Mouse (Mus musculus): ENCODE results near the gene Tatdn3. TPM values are rescaled to one million over a fixed set of nuclear protein-coding genes. Genes with fewer than 3 reads are reported as not detected.

Tatdn3 gene
- total RNA-seq, 2 experiments from 2014 or later = 12.6 to 14.3 TPM

GRCm38 (mm10) chr1:190996346-190996877 lies 66.3 kb downstream of the Tatdn3 start:
- intact Hi-C loops (cut with DNase I) = no loop called here
- DNase-seq = no peak

Other genes with a start within 250 kb of the Tatdn3 start
- gene Rps6kc1, start 151.2 kb downstream of the Tatdn3 start, total RNA-seq (2021) = 10 to 100 TPM; 14.9 to 18.3 TPM
- gene Angel2, start 137.8 kb downstream of the Tatdn3 start, total RNA-seq (2021) = 10 to 100 TPM; 23.1 to 25.1 TPM
- under 1 TPM; 0.37 to 0.56 TPM for gene Vash2, start 83.6 kb downstream of the Tatdn3 start, total RNA-seq (2021)
- gene Flvcr1, start 36.8 kb downstream of the Tatdn3 start, total RNA-seq (2021) = 10 to 100 TPM; 12.5 to 20.2 TPM
- not detected for gene Spata45, start 26.3 kb downstream of the Tatdn3 start, total RNA-seq (2021)
- gene Nsl1, start 80 bp upstream of the Tatdn3 start, total RNA-seq (2021) = under 1 TPM; 0.22 to 0.64 TPM
- not detected for gene Batf3, start 34.9 kb upstream of the Tatdn3 start, total RNA-seq (2021)
- gene Fam71a, start 101.9 kb upstream of the Tatdn3 start, total RNA-seq (2021) = not detected
- gene Atf3, start 155.1 kb upstream of the Tatdn3 start, total RNA-seq (2021) = 10 to 100 TPM; 11.9 to 18.8 TPM